Mouse (Mus musculus) urinary bladder, postnatal 10 days (tissue): ENCODE measurements around the gene Ppia.
A peak's percentile ranks its signal among the peaks of the same experiment; 100 is the strongest.
"Not testable (repeated sequence)": the region's sequence is repeated elsewhere in the genome, so short reads cannot be mapped to it uniquely, and the experiment has no call there.

Source experiments
- DNase-seq: peaks from one replicate; pipeline ENCODE4 v3.0.0; 2022; ENCODE audit warnings: low spot score

Gene Ppia

DNA sequence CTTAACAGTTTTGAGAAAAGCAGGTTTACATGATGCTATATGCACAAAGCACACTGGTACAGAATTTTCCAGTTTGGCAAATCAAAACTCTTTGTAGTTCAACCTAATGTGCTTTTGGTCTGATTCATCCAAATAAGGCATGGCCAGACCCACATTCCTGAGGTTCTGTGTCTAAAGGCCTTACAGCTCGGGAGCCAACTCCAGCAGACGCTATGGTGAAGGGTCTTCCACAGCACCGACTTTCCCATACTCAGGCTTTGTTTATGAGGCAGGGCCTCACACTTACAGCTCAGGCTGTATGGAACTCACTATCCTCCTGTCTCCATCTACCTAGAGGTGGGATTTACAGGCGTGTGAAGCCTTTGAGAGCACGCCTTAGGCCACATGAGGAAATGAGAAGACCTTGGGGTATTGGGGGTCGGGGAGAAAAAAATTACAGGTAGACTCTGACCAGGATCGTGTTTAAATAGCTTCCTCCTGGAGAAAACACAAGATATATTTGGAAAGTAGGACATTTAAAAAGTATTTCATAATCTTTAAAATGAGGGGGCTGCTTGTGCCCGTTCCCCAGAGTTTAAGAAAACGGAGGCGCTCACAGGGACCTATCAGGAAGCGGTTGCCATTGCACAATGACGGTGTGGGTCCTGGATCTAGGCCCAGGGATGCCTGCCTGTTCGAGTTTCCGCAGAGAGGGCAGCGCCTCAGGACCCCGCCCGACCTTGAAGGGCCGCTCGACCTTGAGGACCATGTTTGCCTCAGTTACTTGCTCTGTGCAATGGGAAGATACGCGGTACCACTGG lies at the start of gene Ppia:
TSS of gene Ppia (plus strand) at position 693 of the 800 bp plus-strand sequence.
- DNase-seq = no peak

- DNase-seq = no peak
These were observed 49.4 kb upstream of the Ppia start for GRCm38 (mm10) chr11:6365885-6366284.

DNA sequence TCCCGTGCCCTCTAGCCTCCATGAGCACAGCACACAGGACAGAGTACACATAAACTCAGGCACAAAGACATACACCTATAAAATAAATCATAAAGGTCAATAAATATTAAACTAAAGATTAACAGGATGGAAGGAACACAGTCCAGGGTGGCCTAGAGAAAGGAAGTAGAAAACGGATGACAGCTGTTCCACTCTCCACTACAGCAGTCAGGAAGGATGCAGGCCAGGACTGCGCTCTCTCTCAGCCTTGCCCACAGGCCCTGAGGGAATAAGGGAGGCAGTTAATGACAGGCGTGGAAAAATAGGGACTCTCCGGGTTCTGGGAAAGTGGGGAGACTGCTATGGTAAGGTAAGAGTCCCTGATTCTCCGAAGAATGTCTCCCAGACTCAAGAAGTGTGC lies 48.8 kb upstream of the Ppia start:
- no peak for DNase-seq

- no peak for DNase-seq
These were observed 48.1 kb upstream of the Ppia start for GRCm38 (mm10) chr11:6367156-6367555.

DNA sequence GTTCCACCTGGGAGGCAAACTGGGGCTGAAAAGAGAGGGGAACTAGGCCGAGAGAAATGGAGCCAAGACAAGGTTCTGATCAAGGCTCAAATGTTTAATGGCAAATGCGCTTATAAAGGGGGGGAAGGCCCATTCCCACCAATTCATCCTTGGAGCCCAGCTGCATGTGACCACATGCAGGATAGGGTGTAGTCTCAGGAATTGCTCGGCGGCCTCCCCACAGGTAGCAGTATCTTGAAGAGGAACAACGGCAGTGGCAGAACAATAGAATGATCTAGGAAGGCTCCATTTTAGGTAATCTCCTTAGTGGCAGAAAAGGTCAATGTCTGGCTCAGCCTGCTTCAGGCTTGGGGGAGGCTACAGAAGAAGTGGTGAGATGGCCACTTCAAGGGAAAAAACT lies 47.3 kb upstream of the Ppia start:
- DNase-seq = not testable (repeated sequence)

GRCm38 (mm10) chr11:6371376-6372155 lies 43.7 kb upstream of the Ppia start:
- no peak for DNase-seq

DNA sequence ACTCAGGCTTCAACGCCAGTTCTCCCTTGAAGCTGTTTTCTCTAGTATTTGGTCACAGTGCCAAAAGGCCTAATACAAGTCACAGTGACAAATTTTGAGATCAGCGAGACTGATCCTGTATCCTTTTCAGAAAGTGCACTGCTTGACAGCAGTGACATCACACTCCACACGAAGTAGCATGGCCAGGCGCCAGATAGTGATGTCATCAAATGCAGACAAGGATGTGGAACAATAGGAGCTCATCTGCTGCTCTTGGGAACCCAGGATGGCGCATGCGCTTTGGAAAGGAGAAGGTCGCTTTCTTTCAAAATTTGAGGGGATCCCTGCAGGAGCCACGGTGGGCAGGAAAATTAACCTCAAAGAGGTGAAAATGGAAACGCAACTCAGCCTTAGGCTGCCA lies 42.5 kb upstream of the Ppia start:
- DNase-seq = no peak

DNA sequence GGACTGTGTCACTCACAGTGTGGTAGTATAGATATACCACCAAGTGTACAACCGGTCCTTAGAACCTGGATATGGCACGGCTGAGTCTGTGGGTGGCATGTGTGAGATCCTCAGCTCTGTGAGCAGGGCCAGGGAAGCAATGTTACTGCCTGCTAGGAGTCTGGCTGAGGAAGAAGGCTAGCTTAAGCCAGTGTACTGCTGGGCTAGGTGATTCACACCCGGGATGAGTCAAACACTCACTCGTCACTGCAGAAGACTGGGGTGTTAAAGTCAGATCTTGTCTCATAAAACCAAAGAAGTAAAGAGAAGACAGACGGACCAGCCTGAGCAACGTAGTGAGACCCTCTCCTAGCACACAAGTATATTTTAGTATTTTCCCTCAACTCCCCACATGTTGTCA lies 34.3 kb upstream of the Ppia start:
- DNase-seq = no peak

DNA sequence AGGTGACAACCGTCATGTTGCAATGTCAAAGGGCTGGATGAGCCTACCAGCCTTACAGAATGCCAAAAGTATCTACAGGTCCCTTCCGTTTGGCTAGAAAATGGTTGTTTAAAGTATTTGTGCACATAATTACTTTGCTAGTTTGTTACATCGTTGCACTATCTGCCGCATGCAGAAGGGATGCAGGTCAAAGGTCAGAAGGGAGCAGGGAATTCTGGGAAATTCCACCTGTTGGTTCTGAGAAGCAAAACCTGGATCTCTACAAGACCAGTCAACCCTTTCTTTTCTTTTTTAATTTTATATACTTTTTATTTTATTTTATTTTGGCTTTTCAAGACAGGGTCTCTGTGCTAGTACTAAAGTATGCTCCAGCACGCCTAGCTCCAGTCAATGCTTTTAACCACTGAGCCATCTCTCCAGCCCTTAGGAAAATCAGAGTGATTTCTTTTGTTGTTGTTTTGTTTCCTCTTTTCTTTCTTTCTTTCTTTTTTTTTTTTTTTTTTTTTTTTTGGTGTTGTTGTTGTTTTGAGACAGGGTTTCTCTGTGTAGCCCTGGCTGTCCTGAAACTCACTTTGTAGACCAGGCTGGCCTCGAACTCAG lies 27.0 kb upstream of the Ppia start:
- DNase-seq = no peak

GRCm38 (mm10) chr11:6388726-6389413 lies 26.4 kb upstream of the Ppia start, which contains the start of gene Zmiz2:
Gene Zmiz2 (plus strand): TSS chr11:6389074.
- peak; percentile 87 for DNase-seq

DNA sequence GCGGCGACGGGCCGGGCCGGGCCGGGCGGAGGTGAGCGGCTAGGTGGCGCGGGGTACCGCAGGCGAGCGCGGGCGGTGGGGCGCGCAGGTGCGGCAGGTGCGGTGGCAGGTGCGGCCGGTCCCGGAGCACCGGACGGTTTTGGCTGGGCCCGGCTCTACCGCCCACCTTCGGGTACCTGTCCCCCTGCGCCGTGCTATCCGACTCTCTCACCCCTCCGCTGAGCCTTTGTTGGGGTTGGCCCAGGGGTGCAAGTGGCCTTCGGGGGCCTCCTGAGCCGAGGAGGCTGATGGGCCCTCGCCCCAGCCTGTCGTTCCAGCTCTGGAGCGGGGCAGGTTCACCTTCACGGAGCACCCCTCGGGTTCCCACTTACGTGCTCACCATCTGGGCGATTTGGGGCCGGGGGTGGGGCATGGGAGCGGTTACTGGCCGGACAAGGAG lies 25.7 kb upstream of the Ppia start:
- no peak for DNase-seq

- no peak for DNase-seq
These were observed 24.7 kb upstream of the Ppia start for GRCm38 (mm10) chr11:6390376-6391053.

GRCm38 (mm10) chr11:6391516-6392276 lies 23.5 kb upstream of the Ppia start:
- DNase-seq = no peak

GRCm38 (mm10) chr11:6392857-6393256 lies 22.4 kb upstream of the Ppia start:
- DNase-seq = no peak

DNA sequence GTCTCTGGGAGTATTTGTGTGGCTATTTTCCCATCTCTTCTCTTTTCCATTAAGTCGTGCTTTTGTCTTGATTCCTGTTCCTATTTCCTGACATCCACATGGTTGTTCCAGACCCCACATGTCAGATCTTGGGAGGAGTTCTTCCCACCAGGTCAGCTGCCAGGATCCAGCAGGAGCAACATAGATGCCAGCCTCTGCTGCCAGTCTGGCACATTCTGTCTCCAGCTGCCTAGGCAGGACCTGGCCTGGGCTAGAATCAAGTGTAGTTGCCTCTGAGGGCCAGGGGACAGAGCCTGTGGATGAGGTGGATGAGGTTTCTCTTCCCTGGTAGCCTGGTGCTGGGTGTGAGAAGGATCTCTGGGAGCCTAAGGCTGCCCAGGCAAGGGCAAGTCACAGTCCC lies 21.4 kb upstream of the Ppia start:
- DNase-seq = no peak

DNA sequence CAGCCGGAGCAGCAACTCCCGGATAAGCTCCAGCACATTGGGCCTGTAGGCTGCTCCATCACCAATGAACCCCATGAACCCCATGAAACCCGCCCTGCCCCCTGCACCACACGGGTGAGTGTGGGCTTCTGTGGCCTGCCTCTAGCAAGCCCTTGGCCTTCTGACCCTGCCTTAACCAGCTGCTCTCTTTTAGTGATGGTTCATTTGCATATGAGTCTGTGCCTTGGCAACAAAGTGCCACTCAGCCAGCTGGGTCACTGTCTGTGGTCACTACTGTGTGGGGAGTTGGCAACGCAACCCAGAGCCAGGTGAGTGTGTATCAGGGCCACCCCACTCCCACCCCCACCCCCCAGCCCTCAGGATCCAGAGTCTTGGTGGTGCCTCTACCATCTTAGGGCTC lies 19.7 kb upstream of the Ppia start:
- DNase-seq = no peak

GRCm38 (mm10) chr11:6398141-6398540 lies 17.1 kb upstream of the Ppia start:
- no peak for DNase-seq

GRCm38 (mm10) chr11:6402515-6403510 lies 12.4 kb upstream of the Ppia start:
- no peak for DNase-seq

- DNase-seq = no peak
These were observed 11.3 kb upstream of the Ppia start for GRCm38 (mm10) chr11:6403830-6404405.
